Mouse (Mus musculus) embryonic facial prominence, embryonic 12.5 days (tissue): ENCODE results near the gene Malsu1. TPM values are rescaled to one million over a fixed set of nuclear protein-coding genes. Genes with fewer than 3 reads are reported as not detected.

Experiments
- ATAC-seq: fragments of 200-750 bp; cut with Nextera tagmentation; 2 replicates; pipeline ENCODE4 v1.8.0; 2017; ENCODE audit not compliant: insufficient number of reproducible peaks, insufficient read depth, low FRiP score, low TSS enrichment
- H3K27ac ChIP-seq: fragments of 300-500 bp; sonication (generic); 2 replicates; pipeline ENCODE4 v1.5.1; 2016; ENCODE audit warnings: mild to moderate bottlenecking
- H3K27me3 ChIP-seq: fragments of 300-500 bp; sonication (generic); 2 replicates; pipeline ENCODE4 v1.6.1; 2016; ENCODE audit warnings: mild to moderate bottlenecking, moderate library complexity
- H3K36me3 ChIP-seq: fragments of 300-500 bp; sonication (generic); 2 replicates; pipeline ENCODE4 v1.6.1; 2016; ENCODE audit warnings: mild to moderate bottlenecking
- H3K4me1 ChIP-seq: fragments of 300-500 bp; sonication (generic); 2 replicates; pipeline ENCODE4 v1.6.1; 2016
- H3K4me2 ChIP-seq: fragments of 300-500 bp; sonication (generic); replicated peaks from 2 replicates; pipeline ENCODE4 v1.6.1; 2016; ENCODE audit warnings: mild to moderate bottlenecking, moderate library complexity
- H3K4me3 ChIP-seq: fragments of 300-500 bp; sonication (generic); 2 replicates; pipeline ENCODE4 v1.5.1; 2016; ENCODE audit warnings: mild to moderate bottlenecking
- H3K9ac ChIP-seq: fragments of 300-500 bp; sonication (generic); 2 replicates; pipeline ENCODE4 v1.6.1; 2016; ENCODE audit warnings: mild to moderate bottlenecking, moderate library complexity
- H3K9me3 ChIP-seq: fragments of 300-500 bp; sonication (generic); 2 replicates; pipeline ENCODE4 v1.6.1; 2016; ENCODE audit warnings: mild to moderate bottlenecking, moderate library complexity
- WGBS: fragments of 180-500 bp; shearing (Covaris S2); methylation state at CpG from one replicate; pipeline ENCODE4 v1.1.7; 2016; 5-methylcytosine and 5-hydroxymethylcytosine counted together
- polyA plus RNA-seq: library from polyadenylated mRNA; unstranded; fragments of >200 nt; fragmentation: Nextera tagmentation; extraction: Ambion mirVana; gene quantifications from 2 replicates; pipeline ENCODE4 v1.2.1, GENCODE M21; 2016

Gene Malsu1
- polyA plus RNA-seq, 1 experiment from 2014 or later = 76.9 TPM

DNA sequence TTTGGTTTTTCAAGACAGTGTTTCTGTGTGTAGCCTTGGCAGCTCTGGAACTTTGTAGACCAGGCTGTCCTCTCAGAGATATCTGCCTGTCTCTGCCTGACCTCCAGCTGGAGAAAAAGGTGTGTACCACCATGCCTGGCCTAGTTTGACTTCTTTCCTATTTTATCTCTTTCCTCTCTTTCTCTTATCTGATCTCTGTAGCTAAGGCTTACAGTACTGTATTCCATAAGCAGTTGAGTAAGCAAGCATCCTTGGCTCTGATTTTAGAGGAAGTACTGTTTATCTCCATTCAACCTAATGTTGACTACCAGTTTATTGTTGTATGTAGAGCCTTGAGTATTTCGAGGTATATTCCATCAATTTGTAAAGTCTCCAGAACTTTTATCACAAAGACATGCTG is 5.7 kb downstream of the Malsu1 start:
- no peak overlapping the region for H3K4me2 ChIP-seq
- WGBS = 91% methylated on average over 1 of the region's 1 CpGs
- no peak overlapping the region for H3K9ac ChIP-seq
- peaks cover 16% of the 10 kb centered on the region for H3K36me3 ChIP-seq
- no peaks in the 10 kb centered on the region for H3K27me3 ChIP-seq
- no peak overlapping the region for H3K4me3 ChIP-seq
- no peak for ATAC-seq
- peaks cover 9% of the 10 kb centered on the region for H3K4me1 ChIP-seq
- H3K27ac ChIP-seq = no peak overlapping the region
- H3K9me3 ChIP-seq = no peaks in the 10 kb centered on the region

- no peaks in the 10 kb centered on the region for H3K4me1 ChIP-seq
- WGBS = 93% methylated on average over 4 of the region's 4 CpGs
- no peak overlapping the region for H3K4me2 ChIP-seq
- no peaks in the 10 kb centered on the region for H3K9me3 ChIP-seq
- no peaks in the 10 kb centered on the region for H3K27me3 ChIP-seq
- no peak overlapping the region for H3K27ac ChIP-seq
- H3K36me3 ChIP-seq = peaks cover 43% of the 10 kb centered on the region
- H3K4me3 ChIP-seq = no peak overlapping the region
- no peak overlapping the region for H3K9ac ChIP-seq
- no peak for ATAC-seq
Measured at GRCm38 (mm10) chr6:49083008-49083407, 9.4 kb downstream of the Malsu1 start.

- WGBS = 91% methylated on average over 10 of the region's 10 CpGs
- H3K36me3 ChIP-seq = peaks cover 68% of the 10 kb centered on the region
Measured at GRCm38 (mm10) chr6:49094968-49095367, 21.4 kb downstream of the Malsu1 start.

DNA sequence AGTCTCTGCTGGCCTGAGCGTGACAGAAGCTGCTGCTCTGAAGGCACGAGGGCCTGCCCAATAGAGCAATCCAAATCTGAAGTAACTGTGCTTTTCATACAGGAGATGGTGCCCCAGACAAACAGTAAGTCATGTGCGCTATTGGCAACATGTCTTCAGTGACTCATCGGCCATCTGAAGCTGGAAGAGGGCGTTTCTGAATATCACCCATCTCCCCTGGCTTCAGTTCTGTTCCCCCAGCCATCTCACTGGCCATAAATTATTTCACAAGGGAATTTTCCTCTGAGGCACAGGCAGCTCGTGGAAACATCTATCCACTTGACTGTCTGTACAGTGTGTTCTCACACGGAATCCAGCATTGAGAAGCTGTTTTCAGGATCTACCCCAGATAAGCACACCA is 22.8 kb downstream of the Malsu1 start:
- Histone ChIP-seq H3K9me3 (no peaks in the 10 kb centered on the region), H3K4me2 (no peak overlapping the region), H3K4me1 (no peaks in the 10 kb centered on the region), H3K36me3 (peaks cover 65% of the 10 kb centered on the region), H3K9ac (no peak overlapping the region), H3K27me3 (no peaks in the 10 kb centered on the region), H3K4me3 (no peak overlapping the region), H3K27ac (no peak overlapping the region)
- ATAC-seq = no peak
- WGBS = 93% methylated on average over 7 of the region's 7 CpGs

More at GRCm38 (mm10) chr6:49094968-49095367, 21.4 kb downstream of the Malsu1 start:
- no peaks in the 10 kb centered on the region for H3K27me3 ChIP-seq
- H3K4me1 ChIP-seq = no peaks in the 10 kb centered on the region
- H3K27ac ChIP-seq = no peak overlapping the region
- H3K9me3 ChIP-seq = no peaks in the 10 kb centered on the region
- no peak overlapping the region for H3K4me2 ChIP-seq
- ATAC-seq = no peak
- no peak overlapping the region for H3K4me3 ChIP-seq
- H3K9ac ChIP-seq = no peak overlapping the region

DNA sequence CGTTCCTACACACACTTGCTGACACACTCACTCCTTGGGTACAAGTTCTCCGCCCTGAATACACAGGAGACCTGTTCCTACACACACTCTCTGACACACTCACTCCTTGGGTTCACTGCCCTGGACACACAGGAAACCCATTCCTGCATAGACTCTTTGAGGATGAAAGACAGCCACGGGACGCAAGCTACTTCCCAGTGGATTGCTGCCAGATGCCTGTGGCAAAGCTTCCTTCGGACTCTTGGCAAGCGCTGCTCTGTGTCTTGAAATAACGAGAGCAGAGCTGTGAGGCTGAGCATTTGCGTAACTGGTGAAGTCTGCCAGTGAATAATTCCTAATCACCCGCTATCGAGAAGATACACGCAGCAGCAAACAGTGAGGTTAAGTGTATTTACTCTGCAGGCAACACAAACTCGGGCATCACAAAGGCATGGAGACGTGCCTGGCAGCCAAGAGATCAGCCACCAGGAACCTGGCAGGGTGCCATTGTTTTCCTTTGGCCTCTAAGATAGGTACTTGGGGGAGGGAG is 23.4 kb downstream of the Malsu1 start:
- no peaks in the 10 kb centered on the region for H3K27me3 ChIP-seq
- no peak overlapping the region for H3K4me3 ChIP-seq
- H3K4me1 ChIP-seq = no peaks in the 10 kb centered on the region
- ATAC-seq = no peak
- peak overlapping the region; percentile 12 for H3K27ac ChIP-seq
- no peak overlapping the region for H3K9ac ChIP-seq
- no peak overlapping the region for H3K4me2 ChIP-seq
- 55% methylated on average over 13 of the region's 13 CpGs for WGBS
- no peaks in the 10 kb centered on the region for H3K9me3 ChIP-seq
- peaks cover 63% of the 10 kb centered on the region for H3K36me3 ChIP-seq

GRCm38 (mm10) chr6:49097596-49098110 is 24.1 kb downstream of the Malsu1 start:
- no peak for ATAC-seq
- H3K9me3 ChIP-seq = no peaks in the 10 kb centered on the region
- peaks cover 65% of the 10 kb centered on the region for H3K36me3 ChIP-seq
- no peak overlapping the region for H3K4me3 ChIP-seq
- no peak overlapping the region for H3K9ac ChIP-seq
- WGBS = 87% methylated on average over 5 of the region's 5 CpGs
- no peaks in the 10 kb centered on the region for H3K4me1 ChIP-seq
- no peaks in the 10 kb centered on the region for H3K27me3 ChIP-seq
- no peak overlapping the region for H3K27ac ChIP-seq
- no peak overlapping the region for H3K4me2 ChIP-seq

- H3K27me3 ChIP-seq = no peaks in the 10 kb centered on the region
- peaks cover 68% of the 10 kb centered on the region for H3K36me3 ChIP-seq
- WGBS = 88% methylated on average over 1 of the region's 1 CpGs
- no peak for ATAC-seq
- no peaks in the 10 kb centered on the region for H3K4me1 ChIP-seq
- no peak overlapping the region for H3K9ac ChIP-seq
- H3K4me3 ChIP-seq = no peak overlapping the region
- no peak overlapping the region for H3K27ac ChIP-seq
- no peak overlapping the region for H3K4me2 ChIP-seq
- no peaks in the 10 kb centered on the region for H3K9me3 ChIP-seq
Measured at GRCm38 (mm10) chr6:49099086-49099485, 25.5 kb downstream of the Malsu1 start.

- Histone ChIP-seq H3K4me1 (no peaks in the 10 kb centered on the region), H3K27me3 (no peaks in the 10 kb centered on the region), H3K36me3 (peaks cover 81% of the 10 kb centered on the region), H3K9me3 (no peaks in the 10 kb centered on the region), H3K27ac (no peak overlapping the region), H3K4me2 (no peak overlapping the region), H3K9ac (no peak overlapping the region), H3K4me3 (no peak overlapping the region)
- no peak for ATAC-seq
- 91% methylated on average over 15 of the region's 15 CpGs for WGBS
Measured at GRCm38 (mm10) chr6:49106746-49107500, 33.3 kb downstream of the Malsu1 start.

GRCm38 (mm10) chr6:49109196-49109595 is 35.6 kb downstream of the Malsu1 start:
- no peak for ATAC-seq
- no peaks in the 10 kb centered on the region for H3K27me3 ChIP-seq
- H3K4me1 ChIP-seq = no peaks in the 10 kb centered on the region
- H3K27ac ChIP-seq = no peak overlapping the region
- peaks cover 61% of the 10 kb centered on the region for H3K36me3 ChIP-seq
- H3K4me2 ChIP-seq = no peak overlapping the region
- 89% methylated on average over 2 of the region's 2 CpGs for WGBS
- no peak overlapping the region for H3K4me3 ChIP-seq
- no peaks in the 10 kb centered on the region for H3K9me3 ChIP-seq
- H3K9ac ChIP-seq = no peak overlapping the region

DNA sequence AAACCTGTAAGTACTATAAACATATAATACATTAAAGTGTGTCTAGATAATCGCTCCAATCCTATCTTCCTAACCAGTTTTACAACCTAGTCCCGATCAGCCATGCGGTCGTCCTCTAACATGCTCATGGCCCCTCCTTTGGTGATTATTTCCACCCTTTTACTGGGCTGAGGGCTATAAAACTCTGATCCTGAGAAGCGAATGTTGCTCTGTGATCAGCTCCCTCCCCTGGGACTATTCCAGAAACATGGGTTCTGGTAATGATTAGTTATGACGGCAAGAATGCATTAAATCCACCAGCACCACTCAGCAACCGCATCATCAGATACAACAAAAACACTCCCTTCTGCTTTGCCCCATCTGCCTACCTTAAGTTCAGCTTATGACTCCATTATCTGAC is 40.3 kb downstream of the Malsu1 start:
- Histone ChIP-seq H3K4me2 (no peak overlapping the region), H3K9ac (no peak overlapping the region), H3K4me1 (no peaks in the 10 kb centered on the region), H3K36me3 (peaks cover 33% of the 10 kb centered on the region), H3K4me3 (no peak overlapping the region), H3K9me3 (no peaks in the 10 kb centered on the region), H3K27ac (no peak overlapping the region), H3K27me3 (no peaks in the 10 kb centered on the region)
- WGBS = 58% methylated on average over 7 of the region's 7 CpGs
- ATAC-seq = no peak

- no peak for ATAC-seq
- Histone ChIP-seq H3K36me3 (peaks cover 27% of the 10 kb centered on the region), H3K4me2 (no peak overlapping the region), H3K4me3 (no peak overlapping the region), H3K9ac (no peak overlapping the region), H3K9me3 (no peaks in the 10 kb centered on the region), H3K4me1 (no peaks in the 10 kb centered on the region), H3K27ac (no peak overlapping the region), H3K27me3 (no peaks in the 10 kb centered on the region)
- 81% methylated on average over 6 of the region's 6 CpGs for WGBS
Measured at GRCm38 (mm10) chr6:49114457-49114856, 40.9 kb downstream of the Malsu1 start.

- no peak overlapping the region for H3K27ac ChIP-seq
- H3K36me3 ChIP-seq = peaks cover 25% of the 10 kb centered on the region
- H3K27me3 ChIP-seq = no peaks in the 10 kb centered on the region
- H3K4me1 ChIP-seq = no peaks in the 10 kb centered on the region
- H3K4me3 ChIP-seq = no peak overlapping the region
- no peak overlapping the region for H3K4me2 ChIP-seq
- 74% methylated on average over 5 of the region's 5 CpGs for WGBS
- H3K9ac ChIP-seq = no peak overlapping the region
- no peak for ATAC-seq
- no peaks in the 10 kb centered on the region for H3K9me3 ChIP-seq
Measured at GRCm38 (mm10) chr6:49115550-49115949, 42.0 kb downstream of the Malsu1 start.
